Mouse (Mus musculus): ENCODE measurements around the gene Tubd1. TPM values are rescaled to one million over a fixed set of nuclear protein-coding genes. Genes with fewer than 3 reads are reported as not detected.
A peak's percentile ranks its signal among the peaks of the same experiment; 100 is the strongest.

The Tubd1 gene
- polyA plus RNA-seq (2012; rRNA removed) (4.3 and 5.6 TPM in 2 replicates), polyA plus RNA-seq (2014; fragmentation: Nextera tagmentation; extraction: Ambion mirVana) (10.3 and 11.0 TPM in 2 replicates)

DNA sequence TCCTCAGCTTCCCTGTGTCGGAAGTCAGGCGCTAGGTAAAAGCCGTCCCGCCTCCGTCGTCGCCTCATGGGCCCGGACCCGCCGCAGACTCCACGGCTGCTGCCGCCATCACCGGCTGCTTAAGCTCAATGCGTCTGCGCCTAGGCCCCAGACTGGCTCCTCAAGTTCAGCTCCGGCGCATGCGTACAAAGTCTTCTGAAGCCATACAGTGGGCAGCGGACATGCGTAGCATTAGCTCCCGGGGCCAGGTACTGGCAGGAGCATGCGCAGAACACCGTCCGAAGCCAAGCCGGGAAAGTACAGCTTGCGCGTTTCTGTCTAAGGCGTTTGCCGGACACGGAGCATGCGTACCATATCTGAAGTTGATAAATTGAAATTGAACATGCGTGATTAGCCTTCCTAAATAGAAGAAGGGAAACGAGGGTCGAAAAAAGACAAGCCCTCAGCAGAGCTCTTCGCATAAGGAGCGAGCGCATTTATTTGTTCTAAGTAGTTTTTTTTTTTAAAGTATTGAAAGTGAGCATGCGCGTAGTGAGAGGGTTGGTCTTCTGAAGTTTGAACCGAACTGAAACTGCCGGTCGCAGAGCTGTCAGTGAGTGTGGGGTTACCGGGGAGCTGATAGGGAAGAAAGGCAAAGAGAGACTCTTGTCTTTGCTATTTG is at the start of gene Tubd1, which contains the start of gene Rps6kb1:
Gene Tubd1 (plus strand): TSS at position 353 of the 661 bp plus-strand sequence.
Gene Rps6kb1 (minus strand): TSS at position 167 of the 661 bp plus-strand sequence.
- H3K9ac ChIP-seq (replicated peaks), result peak within 1 kb of the TSS; percentile 97
- peaks cover 6% of the 10 kb centered on the region for H3K36me3 ChIP-seq (replicated peaks; ENCODE audit: control insufficient read depth, insufficient read depth, low read depth)
- no peaks in the 10 kb centered on the region for H3K9me3 ChIP-seq (ENCODE audit: control insufficient read depth, low read length)
- WGBS (ENCODE audit: insufficient replicate concordance), result under 1% methylated on average over 43 of the region's 43 CpGs
- peak within 1 kb of the TSS; percentile 90 to 91 for H3K4me3 ChIP-seq (ENCODE audit: insufficient read depth in 1 of 2, low read depth in 2 of 2, low read length in 2 of 2)
- H3K4me2 ChIP-seq (ENCODE audit: low read depth), result peak within 1 kb of the TSS; percentile 91
- H3K27ac ChIP-seq, result peak within 1 kb of the TSS; percentile 79
- peak; percentile 100 for DNase-seq (ENCODE audit: low read depth in 3 of 3, low spot score in 3 of 3)
- peak; percentile 98 for ATAC-seq (ENCODE audit: insufficient read depth)
- no peaks in the 10 kb centered on the region for H3K27me3 ChIP-seq (ENCODE audit: control insufficient read depth, insufficient read depth, low read length)
- peaks cover 14 to 15% of the 10 kb centered on the region in 2 experiments for H3K4me1 ChIP-seq (replicated peaks; ENCODE audit: control insufficient read depth in 2 of 2, insufficient read depth in 2 of 2, low read length in 1 of 2)
- TF ChIP-seq CTCF (IDR thresholded peaks at IDR 0.05; ENCODE audit: low read depth) (peak; percentile 24; the same call in 1 of the 2 replicates), EP300 (IDR thresholded peaks at IDR 0.05; ENCODE audit: low read depth) (no peak)

DNA sequence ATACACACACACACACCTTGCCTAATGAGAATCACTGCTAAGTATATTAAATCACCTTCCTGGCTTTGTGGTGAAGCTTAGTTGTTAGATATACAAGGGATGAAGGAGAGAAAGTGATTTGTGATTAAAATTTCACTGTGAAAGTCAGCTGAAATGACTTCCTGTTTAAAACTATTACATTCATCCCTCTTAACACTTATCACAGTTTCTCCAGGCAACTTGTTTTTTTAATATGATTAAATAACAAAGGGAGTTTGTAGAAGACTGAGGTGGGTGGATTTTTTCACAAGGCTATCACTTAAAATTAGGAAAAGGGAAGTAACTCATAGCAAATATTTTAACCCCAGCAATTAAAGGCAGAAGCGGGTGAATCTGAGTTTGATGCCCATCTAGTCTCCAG is 47.4 kb upstream of the Tubd1 start:
- Histone ChIP-seq H3K36me3 (replicated peaks; ENCODE audit: control insufficient read depth, insufficient read depth, low read depth) (peaks cover 9% of the 10 kb centered on the region), H3K9ac (replicated peaks) (no peak overlapping the region), H3K4me1 (replicated peaks; ENCODE audit: control insufficient read depth in 2 of 2, insufficient read depth in 2 of 2, low read length in 1 of 2) (no peaks in the 10 kb centered on the region), H3K4me2 (ENCODE audit: low read depth) (no peak overlapping the region), H3K27me3 (ENCODE audit: control insufficient read depth, insufficient read depth, low read length) (no peaks in the 10 kb centered on the region), H3K27ac (no peak overlapping the region), H3K9me3 (ENCODE audit: control insufficient read depth, low read length) (no peaks in the 10 kb centered on the region), H3K4me3 (ENCODE audit: insufficient read depth in 1 of 2, low read depth in 2 of 2, low read length in 2 of 2) (no peak overlapping the region)
- TF ChIP-seq EP300 (IDR thresholded peaks at IDR 0.05; ENCODE audit: low read depth) (no peak), CTCF (IDR thresholded peaks at IDR 0.05; ENCODE audit: low read depth) (no peak)
- WGBS (ENCODE audit: insufficient replicate concordance), result 86% methylated on average over 1 of the region's 1 CpGs
- ATAC-seq (ENCODE audit: insufficient read depth) (no peak), DNase-seq (ENCODE audit: low read depth in 3 of 3, low spot score in 3 of 3) (no peak)

DNA sequence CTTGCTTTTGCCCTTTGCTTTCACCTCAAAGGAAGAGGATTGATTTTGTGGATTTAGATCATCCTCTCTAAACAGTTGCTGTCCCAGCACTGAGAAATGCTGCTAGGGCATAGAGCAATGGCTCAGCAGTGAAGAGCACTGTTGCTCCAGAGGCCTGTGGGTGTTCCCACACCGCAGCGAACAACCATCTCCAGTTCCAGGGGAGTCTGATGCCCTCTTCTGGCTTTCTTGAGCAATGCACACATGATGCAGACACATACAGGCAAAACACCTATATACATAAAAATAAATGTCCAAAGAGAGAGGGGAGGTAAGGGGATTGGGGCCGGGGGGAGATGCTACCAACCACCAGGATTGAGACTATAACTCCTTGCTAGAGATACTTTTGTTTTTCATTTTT is 46.9 kb upstream of the Tubd1 start:
- Histone ChIP-seq H3K36me3 (replicated peaks; ENCODE audit: control insufficient read depth, insufficient read depth, low read depth) (peaks cover 10% of the 10 kb centered on the region), H3K4me1 (replicated peaks; ENCODE audit: control insufficient read depth in 2 of 2, insufficient read depth in 2 of 2, low read length in 1 of 2) (no peaks in the 10 kb centered on the region), H3K27me3 (ENCODE audit: control insufficient read depth, insufficient read depth, low read length) (no peaks in the 10 kb centered on the region), H3K4me3 (ENCODE audit: insufficient read depth in 1 of 2, low read depth in 2 of 2, low read length in 2 of 2) (no peak overlapping the region), H3K9ac (replicated peaks) (no peak overlapping the region), H3K9me3 (ENCODE audit: control insufficient read depth, low read length) (no peaks in the 10 kb centered on the region), H3K27ac (no peak overlapping the region), H3K4me2 (ENCODE audit: low read depth) (no peak overlapping the region)
- no peak for DNase-seq (ENCODE audit: low read depth in 3 of 3, low spot score in 3 of 3)
- 78% methylated on average over 3 of the region's 3 CpGs for WGBS (ENCODE audit: insufficient replicate concordance)
- no peak for ATAC-seq (ENCODE audit: insufficient read depth)
- TF ChIP-seq CTCF (IDR thresholded peaks at IDR 0.05; ENCODE audit: low read depth), result peak; percentile 56
- no peak for TF ChIP-seq EP300 (IDR thresholded peaks at IDR 0.05; ENCODE audit: low read depth)

DNA sequence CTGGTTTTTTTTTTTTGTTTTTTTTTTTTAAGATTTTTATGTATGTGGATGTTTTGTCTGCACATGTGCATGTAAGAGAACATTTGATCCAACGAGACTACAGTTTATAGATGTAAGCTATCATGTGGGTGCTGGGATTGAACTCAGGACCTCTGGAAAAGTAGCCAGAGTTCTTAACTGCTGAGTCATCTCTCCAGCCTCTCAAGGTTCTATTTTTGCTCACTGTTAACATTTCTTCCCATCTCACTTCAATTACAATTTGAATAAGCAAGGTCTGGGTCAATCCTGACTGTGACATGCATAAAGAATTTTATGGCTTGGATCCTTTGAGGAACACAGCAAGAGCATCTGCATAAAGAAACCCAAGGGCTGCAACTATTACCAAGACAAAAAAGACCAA is 44.0 kb upstream of the Tubd1 start:
- H3K9me3 ChIP-seq (ENCODE audit: control insufficient read depth, low read length), result no peaks in the 10 kb centered on the region
- no peak for TF ChIP-seq CTCF (IDR thresholded peaks at IDR 0.05; ENCODE audit: low read depth)
- no peak for TF ChIP-seq EP300 (IDR thresholded peaks at IDR 0.05; ENCODE audit: low read depth)
- no peaks in the 10 kb centered on the region for H3K4me1 ChIP-seq (replicated peaks; ENCODE audit: control insufficient read depth in 2 of 2, insufficient read depth in 2 of 2, low read length in 1 of 2)
- no peak overlapping the region for H3K4me2 ChIP-seq (ENCODE audit: low read depth)
- H3K36me3 ChIP-seq (replicated peaks; ENCODE audit: control insufficient read depth, insufficient read depth, low read depth), result peaks cover 19% of the 10 kb centered on the region
- no peaks in the 10 kb centered on the region for H3K27me3 ChIP-seq (ENCODE audit: control insufficient read depth, insufficient read depth, low read length)
- H3K27ac ChIP-seq, result no peak overlapping the region
- DNase-seq (ENCODE audit: low read depth in 3 of 3, low spot score in 3 of 3) (no peak), ATAC-seq (ENCODE audit: insufficient read depth) (no peak)
- WGBS (ENCODE audit: insufficient replicate concordance), result 57% methylated on average over 1 of the region's 1 CpGs
- no peak overlapping the region for H3K9ac ChIP-seq (replicated peaks)
- H3K4me3 ChIP-seq (ENCODE audit: insufficient read depth in 1 of 2, low read depth in 2 of 2, low read length in 2 of 2), result no peak overlapping the region

DNA sequence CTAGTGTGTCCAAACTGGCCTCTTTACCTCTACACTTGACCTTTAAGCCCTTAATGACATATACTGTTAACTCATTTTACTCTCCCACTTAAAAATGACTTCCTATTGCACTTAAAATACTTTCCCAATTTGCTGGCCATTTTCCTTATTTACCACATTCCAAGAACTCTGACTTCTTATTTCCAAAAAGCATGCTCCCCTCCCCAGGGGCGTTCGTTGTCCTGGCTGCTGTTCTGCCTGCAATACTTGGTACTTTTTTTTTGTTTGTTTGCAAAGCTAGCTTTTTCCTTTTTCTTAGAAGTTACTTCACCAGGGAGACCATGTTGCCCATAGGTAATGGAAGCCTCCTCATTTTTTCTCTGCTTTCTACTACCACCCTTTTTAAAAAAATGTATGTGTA is 41.7 kb upstream of the Tubd1 start:
- H3K9ac ChIP-seq (replicated peaks), result no peak overlapping the region
- no peak overlapping the region for H3K4me2 ChIP-seq (ENCODE audit: low read depth)
- H3K4me1 ChIP-seq (replicated peaks; ENCODE audit: control insufficient read depth in 2 of 2, insufficient read depth in 2 of 2, low read length in 1 of 2), result no peaks in the 10 kb centered on the region
- WGBS (ENCODE audit: insufficient replicate concordance), result 81% methylated on average over 2 of the region's 2 CpGs
- H3K27ac ChIP-seq, result no peak overlapping the region
- H3K36me3 ChIP-seq (replicated peaks; ENCODE audit: control insufficient read depth, insufficient read depth, low read depth), result peaks cover 25% of the 10 kb centered on the region
- DNase-seq (ENCODE audit: low read depth in 3 of 3, low spot score in 3 of 3) (no peak), ATAC-seq (ENCODE audit: insufficient read depth) (no peak)
- H3K27me3 ChIP-seq (ENCODE audit: control insufficient read depth, insufficient read depth, low read length), result no peaks in the 10 kb centered on the region
- no peaks in the 10 kb centered on the region for H3K9me3 ChIP-seq (ENCODE audit: control insufficient read depth, low read length)
- H3K4me3 ChIP-seq (ENCODE audit: insufficient read depth in 1 of 2, low read depth in 2 of 2, low read length in 2 of 2), result no peak overlapping the region
- TF ChIP-seq EP300 (IDR thresholded peaks at IDR 0.05; ENCODE audit: low read depth), result no peak
- no peak for TF ChIP-seq CTCF (IDR thresholded peaks at IDR 0.05; ENCODE audit: low read depth)
